Mouse (Mus musculus): ENCODE results near the gene Slc26a9. TPM values are rescaled to one million over a fixed set of nuclear protein-coding genes. Genes with fewer than 3 reads are reported as not detected.

The Slc26a9 gene
- polyA plus RNA-seq, 1 experiment = 4.0 TPM

DNA sequence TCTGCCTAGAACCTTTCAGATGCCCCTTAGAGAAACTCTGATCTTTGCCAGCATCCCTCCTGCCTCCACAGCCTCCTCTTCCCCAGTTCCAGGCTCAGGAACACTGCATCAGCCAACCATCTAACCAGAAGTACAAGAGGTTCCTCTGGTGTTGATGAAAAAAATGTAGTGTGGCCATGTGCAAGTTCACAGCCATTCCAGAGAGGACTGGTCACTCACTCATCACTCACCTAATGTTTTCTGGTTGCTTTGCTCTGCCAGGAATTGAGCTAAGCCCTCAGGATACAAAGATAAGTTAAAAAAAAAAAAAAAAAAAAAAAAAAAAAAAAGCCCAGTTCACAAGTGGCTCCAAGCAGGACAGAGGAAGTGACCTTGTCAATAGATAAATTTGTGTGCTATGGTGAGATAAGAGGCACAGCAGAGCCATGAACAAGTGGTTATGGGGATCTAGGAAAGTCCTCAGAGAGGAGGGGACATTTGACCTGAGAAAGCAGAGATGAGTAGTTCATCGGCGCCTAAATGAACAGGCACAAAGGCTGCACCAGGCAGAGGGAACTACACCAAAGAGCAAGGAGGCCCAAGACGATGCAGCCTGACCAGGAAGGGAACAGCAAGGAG lies 10.5 kb downstream of the Slc26a9 start:
- H3K4me1 ChIP-seq (ENCODE audit: control insufficient read depth, insufficient read depth, low read length) = peaks cover 9% of the 10 kb centered on the region
- 4% methylated on average over 3 of the region's 3 CpGs for WGBS
- 0 out of 2 replicates have a peak overlapping the region, but pooled peaks have one; percentile 22 for H3K27ac ChIP-seq (ENCODE audit: control insufficient read depth, insufficient read depth, low read depth, low read length, poor library complexity)

DNA sequence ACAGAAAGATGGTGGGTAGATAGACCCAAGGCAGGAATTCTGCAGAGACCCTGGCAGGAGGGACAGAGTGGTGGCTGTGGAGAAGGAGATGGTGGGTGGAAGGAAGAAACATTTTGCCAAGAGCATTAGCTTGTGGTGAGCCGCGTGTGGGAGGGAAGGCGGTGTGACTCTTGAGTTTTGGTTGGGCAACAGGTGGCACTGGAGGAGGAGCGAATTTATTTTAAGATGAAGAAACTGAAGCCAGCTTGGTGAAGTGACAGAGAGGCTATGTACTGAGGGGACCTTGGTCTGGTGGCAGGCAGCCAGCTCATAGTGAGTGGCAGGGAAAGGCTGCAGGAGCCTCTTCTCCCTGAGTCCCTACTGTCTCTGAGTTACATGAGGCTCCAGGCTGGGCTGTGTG lies 11.1 kb downstream of the Slc26a9 start:
- no peak overlapping the region for H3K4me3 ChIP-seq (replicated peaks; ENCODE audit: control insufficient read depth, low read depth, low read length)
- H3K4me1 ChIP-seq (ENCODE audit: control insufficient read depth, insufficient read depth, low read length) = peaks cover 7% of the 10 kb centered on the region
- 0 out of 2 replicates have a peak overlapping the region, but pooled peaks have one; percentile 22 for H3K27ac ChIP-seq (ENCODE audit: control insufficient read depth, insufficient read depth, low read depth, low read length, poor library complexity)
- 1% methylated on average over 4 of the region's 4 CpGs for WGBS
- no peak for TF ChIP-seq POLR2A (IDR thresholded peaks at IDR 0.05; ENCODE audit: borderline replicate concordance, control insufficient read depth, low read depth, low read length)
- TF ChIP-seq CTCF (IDR thresholded peaks at IDR 0.05; ENCODE audit: control insufficient read depth, insufficient read depth, low read length) = no peak

More for the DNA sequence above, 10.5 kb downstream of the Slc26a9 start:
- no peak for TF ChIP-seq POLR2A (IDR thresholded peaks at IDR 0.05; ENCODE audit: borderline replicate concordance, control insufficient read depth, low read depth, low read length)
- no peak for TF ChIP-seq CTCF (IDR thresholded peaks at IDR 0.05; ENCODE audit: control insufficient read depth, insufficient read depth, low read length)
- H3K4me3 ChIP-seq (replicated peaks; ENCODE audit: control insufficient read depth, low read depth, low read length) = no peak overlapping the region

DNA sequence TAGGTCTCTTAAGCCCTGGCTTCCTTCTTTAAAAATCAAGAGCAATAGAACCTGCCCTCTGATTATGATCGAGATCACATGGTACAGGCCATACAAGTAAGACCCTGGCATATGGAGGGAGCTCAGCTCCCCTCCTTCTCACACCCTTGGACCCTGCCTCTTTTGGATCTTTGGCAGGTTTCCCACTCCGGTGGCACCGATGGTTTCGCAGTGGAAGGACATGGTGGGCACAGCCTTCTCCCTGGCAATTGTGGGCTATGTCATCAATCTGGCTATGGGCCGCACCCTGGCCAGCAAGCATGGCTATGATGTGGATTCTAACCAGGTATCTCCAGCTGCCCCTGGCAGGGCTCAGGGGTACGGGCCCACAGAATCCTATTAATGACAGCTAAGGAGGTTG lies 13.4 kb downstream of the Slc26a9 start:
- Histone ChIP-seq H3K4me1 (ENCODE audit: control insufficient read depth, insufficient read depth, low read length) (peaks cover 6% of the 10 kb centered on the region), H3K27ac (ENCODE audit: control insufficient read depth, insufficient read depth, low read depth, low read length, poor library complexity) (no peak overlapping the region), H3K4me3 (replicated peaks; ENCODE audit: control insufficient read depth, low read depth, low read length) (no peak overlapping the region)
- TF ChIP-seq POLR2A (IDR thresholded peaks at IDR 0.05; ENCODE audit: borderline replicate concordance, control insufficient read depth, low read depth, low read length) (no peak), CTCF (IDR thresholded peaks at IDR 0.05; ENCODE audit: control insufficient read depth, insufficient read depth, low read length) (no peak)
- WGBS = 83% methylated on average over 6 of the region's 6 CpGs

DNA sequence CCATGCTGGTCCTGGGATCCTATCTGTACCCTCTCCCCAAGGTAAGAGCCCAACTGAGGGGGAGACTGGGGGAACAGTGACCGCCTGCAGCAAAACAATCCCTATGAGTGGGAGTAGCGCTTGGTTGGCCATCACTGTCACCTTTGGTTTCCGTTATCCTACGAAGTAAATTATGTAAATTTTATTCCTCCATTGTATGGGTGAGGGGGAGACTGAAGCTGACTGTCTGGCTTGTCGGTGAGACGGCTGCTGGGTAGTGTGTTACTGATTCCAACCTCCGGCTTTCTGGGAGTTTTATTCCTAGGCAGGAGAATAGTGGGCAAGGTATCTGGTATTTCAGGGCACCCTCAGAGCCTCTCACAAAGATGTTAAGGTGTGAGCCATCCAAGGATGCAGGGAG lies 15.0 kb downstream of the Slc26a9 start:
- 83% methylated on average over 7 of the region's 7 CpGs for WGBS
- Histone ChIP-seq H3K27ac (ENCODE audit: control insufficient read depth, insufficient read depth, low read depth, low read length, poor library complexity) (no peak overlapping the region), H3K4me1 (ENCODE audit: control insufficient read depth, insufficient read depth, low read length) (peaks cover 6% of the 10 kb centered on the region), H3K4me3 (replicated peaks; ENCODE audit: control insufficient read depth, low read depth, low read length) (no peak overlapping the region)
- TF ChIP-seq POLR2A (IDR thresholded peaks at IDR 0.05; ENCODE audit: borderline replicate concordance, control insufficient read depth, low read depth, low read length) (no peak), CTCF (IDR thresholded peaks at IDR 0.05; ENCODE audit: control insufficient read depth, insufficient read depth, low read length) (no peak)

DNA sequence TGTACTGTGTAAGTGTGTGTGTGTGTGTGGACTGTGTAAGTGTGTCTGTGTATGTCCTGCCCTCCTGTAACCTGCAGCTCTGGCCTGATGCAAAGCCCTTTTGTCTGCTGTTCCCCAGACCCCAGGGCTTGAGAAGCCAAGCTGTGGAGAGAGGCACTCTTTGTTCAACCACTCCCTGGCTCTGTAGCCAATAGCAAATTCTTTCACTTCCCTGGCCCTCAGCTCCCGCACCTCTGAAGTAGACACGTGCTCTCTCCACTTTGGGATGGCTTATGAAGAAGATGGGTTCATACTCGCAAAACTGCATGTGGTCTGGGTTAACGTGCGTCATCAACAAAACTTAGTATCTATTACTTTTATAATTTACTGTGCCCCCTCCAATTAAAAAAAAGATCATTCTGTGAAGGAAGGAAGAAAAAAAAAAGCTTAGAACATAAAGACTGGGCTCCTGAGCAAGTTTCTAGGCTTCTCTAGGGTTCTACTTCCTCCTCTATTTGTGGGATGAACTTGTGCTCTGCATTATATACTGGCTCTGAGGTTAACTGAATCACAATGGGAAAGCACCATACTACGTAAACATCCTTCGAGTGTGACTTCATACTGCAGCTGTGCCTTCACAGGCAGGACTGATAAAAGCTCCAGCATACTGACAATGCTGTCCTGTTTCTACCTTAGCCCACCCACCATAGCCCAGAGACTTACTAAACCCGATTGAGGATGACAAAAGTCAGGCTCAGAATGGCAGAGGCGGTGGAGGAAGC lies 16.0 kb downstream of the Slc26a9 start:
- TF ChIP-seq POLR2A (IDR thresholded peaks at IDR 0.05; ENCODE audit: borderline replicate concordance, control insufficient read depth, low read depth, low read length) (no peak), CTCF (IDR thresholded peaks at IDR 0.05; ENCODE audit: control insufficient read depth, insufficient read depth, low read length) (no peak)
- Histone ChIP-seq H3K4me1 (ENCODE audit: control insufficient read depth, insufficient read depth, low read length) (peaks cover 5% of the 10 kb centered on the region), H3K4me3 (replicated peaks; ENCODE audit: control insufficient read depth, low read depth, low read length) (no peak overlapping the region), H3K27ac (ENCODE audit: control insufficient read depth, insufficient read depth, low read depth, low read length, poor library complexity) (no peak overlapping the region)
- 47% methylated on average over 9 of the region's 9 CpGs for WGBS

DNA sequence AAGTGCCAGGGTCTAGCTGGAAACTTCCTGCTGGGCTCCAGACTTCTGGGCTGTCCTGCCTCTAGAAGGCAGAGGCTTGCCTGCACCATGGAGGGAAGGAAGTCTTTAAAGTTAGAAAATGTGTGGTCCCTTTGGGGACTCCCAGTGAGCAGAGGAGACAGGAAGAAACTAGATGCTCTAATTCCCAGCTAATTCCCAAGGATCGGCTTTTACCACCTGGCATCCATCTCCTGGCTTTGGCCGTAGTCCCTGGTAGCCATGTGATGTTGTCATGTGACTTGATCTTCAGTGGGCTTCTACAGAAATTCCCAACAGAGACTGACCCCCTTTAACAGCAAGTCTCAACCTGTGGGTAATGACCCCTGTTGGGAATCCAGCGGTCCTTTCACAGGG lies 16.6 kb downstream of the Slc26a9 start:
- no peak for TF ChIP-seq POLR2A (IDR thresholded peaks at IDR 0.05; ENCODE audit: borderline replicate concordance, control insufficient read depth, low read depth, low read length)
- Histone ChIP-seq H3K4me3 (replicated peaks; ENCODE audit: control insufficient read depth, low read depth, low read length) (no peak overlapping the region), H3K27ac (ENCODE audit: control insufficient read depth, insufficient read depth, low read depth, low read length, poor library complexity) (no peak overlapping the region), H3K4me1 (ENCODE audit: control insufficient read depth, insufficient read depth, low read length) (peaks cover under 1% of the 10 kb centered on the region)
- 79% methylated on average over 3 of the region's 3 CpGs for WGBS

DNA sequence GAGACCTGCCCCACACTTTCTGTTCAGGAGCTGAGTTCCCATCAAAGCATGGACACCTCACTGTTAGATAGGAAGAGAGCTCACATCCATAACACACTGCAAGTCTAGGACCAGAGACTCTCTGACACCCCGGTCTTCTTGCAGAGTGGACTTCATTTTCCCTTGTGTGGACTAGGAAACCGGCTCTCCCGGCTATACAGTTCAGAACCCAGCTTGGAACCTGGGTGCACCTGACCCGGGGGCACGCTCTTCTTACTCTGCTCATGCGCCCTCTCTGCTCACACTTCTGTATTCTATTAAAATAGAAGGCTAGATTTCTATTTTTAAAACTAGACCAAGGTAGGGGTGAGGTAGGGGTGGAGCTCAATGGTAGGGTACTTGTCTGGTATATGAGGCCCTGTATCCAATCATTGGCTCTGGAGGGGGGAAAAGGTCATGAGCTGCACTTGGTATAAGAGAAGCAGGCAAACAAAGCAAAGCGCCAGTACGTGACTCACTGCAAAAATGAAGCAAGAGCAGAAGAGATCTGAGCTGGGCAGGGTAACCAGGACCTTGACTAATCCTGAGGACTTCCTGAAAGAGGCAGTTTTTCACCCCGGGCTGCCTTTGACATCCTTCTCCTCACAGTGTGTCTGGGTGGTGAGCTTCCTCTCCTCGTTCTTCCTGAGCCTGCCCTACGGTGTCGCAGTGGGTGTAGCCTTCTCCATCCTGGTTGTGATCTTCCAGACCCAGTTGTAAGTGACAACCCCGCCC lies 17.4 kb downstream of the Slc26a9 start:
- TF ChIP-seq CTCF (IDR thresholded peaks at IDR 0.05; ENCODE audit: control insufficient read depth, insufficient read depth, low read length) (no peak), POLR2A (IDR thresholded peaks at IDR 0.05; ENCODE audit: borderline replicate concordance, control insufficient read depth, low read depth, low read length) (no peak)
- 45% methylated on average over 13 of the region's 13 CpGs for WGBS
- Histone ChIP-seq H3K4me1 (ENCODE audit: control insufficient read depth, insufficient read depth, low read length) (no peaks in the 10 kb centered on the region; the same call in 1 of the 2 replicates), H3K27ac (ENCODE audit: control insufficient read depth, insufficient read depth, low read depth, low read length, poor library complexity) (no peak overlapping the region), H3K4me3 (replicated peaks; ENCODE audit: control insufficient read depth, low read depth, low read length) (no peak overlapping the region)

DNA sequence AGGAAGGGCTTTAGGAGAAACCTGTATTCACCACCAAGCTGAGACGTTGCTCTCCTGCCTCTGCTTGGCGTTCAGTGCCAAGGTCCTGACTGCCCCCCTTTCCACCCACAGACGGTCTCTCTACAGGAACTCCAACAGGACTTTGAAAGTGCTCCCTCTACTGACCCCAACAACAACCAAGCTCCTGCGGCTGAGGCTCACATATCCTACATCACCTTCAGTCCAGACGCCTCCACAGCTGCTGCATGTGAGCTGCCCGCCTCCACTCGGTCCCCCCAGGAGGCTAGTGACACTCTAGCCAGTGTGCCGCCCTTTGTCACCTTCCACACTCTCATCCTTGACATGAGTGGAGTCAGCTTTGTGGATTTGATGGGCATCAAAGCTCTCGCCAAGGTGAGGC lies 19.9 kb downstream of the Slc26a9 start:
- TF ChIP-seq CTCF (IDR thresholded peaks at IDR 0.05; ENCODE audit: control insufficient read depth, insufficient read depth, low read length) (no peak), POLR2A (IDR thresholded peaks at IDR 0.05; ENCODE audit: borderline replicate concordance, control insufficient read depth, low read depth, low read length) (no peak)

More for the DNA sequence above, 19.9 kb downstream of the Slc26a9 start:
- WGBS = 39% methylated on average over 9 of the region's 9 CpGs
- H3K4me1 ChIP-seq (ENCODE audit: control insufficient read depth, insufficient read depth, low read length) = no peaks in the 10 kb centered on the region; the same call in 1 of the 2 replicates
- H3K4me3 ChIP-seq (replicated peaks; ENCODE audit: control insufficient read depth, low read depth, low read length) = no peak overlapping the region
- H3K27ac ChIP-seq (ENCODE audit: control insufficient read depth, insufficient read depth, low read depth, low read length, poor library complexity) = no peak overlapping the region
